Mouse (Mus musculus) forebrain, embryonic 10.5 days (tissue): Measurements from ENCODE around the gene Higd1c. TPM values are rescaled to one million over a fixed set of nuclear protein-coding genes. Genes with fewer than 3 reads are reported as not detected.

Experiments
- DNase-seq: peaks from one replicate; pipeline ENCODE4 v3.0.0-alpha.2; 2017; ENCODE audit warnings: low spot score; ENCODE audit errors: extremely low spot score
- H3K27ac ChIP-seq: fragments of 300-500 bp; sonication (generic); 2 replicates; pipeline ENCODE4 v1.5.1; 2016; ENCODE audit warnings: mild to moderate bottlenecking
- H3K27me3 ChIP-seq: fragments of 300-500 bp; sonication (generic); 2 replicates; pipeline ENCODE4 v1.6.1; 2016; ENCODE audit warnings: mild to moderate bottlenecking; ENCODE audit not compliant: poor library complexity, severe bottlenecking
- H3K36me3 ChIP-seq: fragments of 300-500 bp; sonication (generic); replicated peaks from 2 replicates; pipeline ENCODE4 v1.6.1; 2016; ENCODE audit warnings: mild to moderate bottlenecking, moderate library complexity
- H3K4me1 ChIP-seq: fragments of 300-500 bp; sonication (generic); 2 replicates; pipeline ENCODE4 v1.6.1; 2016
- H3K4me3 ChIP-seq: fragments of 300-500 bp; sonication (generic); 2 replicates; pipeline ENCODE4 v1.5.1; 2016; ENCODE audit warnings: mild to moderate bottlenecking, moderate library complexity
- H3K9me3 ChIP-seq: fragments of 300-500 bp; sonication (generic); 2 replicates; pipeline ENCODE4 v1.6.1; 2016; ENCODE audit warnings: mild to moderate bottlenecking, moderate library complexity
- WGBS: fragments of 180-500 bp; shearing (Covaris S2); methylation state at CpG from one replicate; pipeline ENCODE4 v1.1.7; 2016; 5-methylcytosine and 5-hydroxymethylcytosine counted together
- polyA plus RNA-seq: library from polyadenylated mRNA; unstranded; fragments of >200 nt; fragmentation: Nextera tagmentation; extraction: Ambion mirVana; gene quantifications from 2 replicates; pipeline ENCODE4 v1.2.1, GENCODE M21; 2016

Higd1c gene
- polyA plus RNA-seq, 1 experiment from 2014 or later, result not detected

DNA sequence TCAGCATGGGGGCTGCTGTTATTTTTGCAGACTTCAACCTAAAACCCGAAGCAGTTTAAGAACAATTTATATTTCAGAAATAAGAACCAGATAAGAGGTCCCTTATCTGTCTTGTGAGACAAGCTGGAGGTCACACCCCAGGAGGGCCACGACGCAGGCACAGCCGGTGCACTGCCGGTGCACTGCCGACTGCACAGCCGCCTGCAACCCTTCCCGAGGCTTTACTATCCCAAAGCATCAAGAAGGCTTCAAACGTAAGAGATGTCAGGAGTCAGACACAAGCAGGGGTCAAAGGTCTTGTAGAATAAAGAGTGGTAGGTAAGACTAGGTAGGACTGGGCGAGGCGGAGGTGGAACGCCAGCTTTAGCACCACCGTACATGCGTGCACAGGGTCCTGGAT lies 38.0 kb downstream of the Higd1c start:
- no peak overlapping the region for H3K27ac ChIP-seq
- no peaks in the 10 kb centered on the region for H3K4me1 ChIP-seq
- no peak overlapping the region for H3K4me3 ChIP-seq
- H3K9me3 ChIP-seq, result no peaks in the 10 kb centered on the region
- 94% methylated on average over 14 of the region's 14 CpGs for WGBS
- peaks cover 94% of the 10 kb centered on the region for H3K36me3 ChIP-seq
- DNase-seq, result no peak
- no peaks in the 10 kb centered on the region for H3K27me3 ChIP-seq

DNA sequence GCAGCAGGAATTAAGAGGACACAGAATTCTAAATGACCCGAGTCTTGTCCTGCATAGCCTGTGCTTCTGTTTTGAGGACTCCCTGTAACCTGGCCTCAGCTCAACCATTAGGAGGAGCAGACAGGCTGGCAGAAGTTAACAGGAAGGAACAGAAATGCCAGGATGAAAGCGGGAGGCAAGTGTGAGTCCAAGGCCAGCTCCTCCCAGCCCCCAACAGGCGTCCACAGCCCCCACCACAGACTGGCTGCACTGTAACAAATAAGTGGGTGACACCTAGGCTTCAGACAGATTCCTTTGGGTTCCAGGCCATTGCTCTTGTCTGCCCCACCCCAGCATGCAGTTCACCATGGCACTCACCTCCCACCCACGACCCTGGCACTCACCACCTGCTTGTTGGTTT lies 38.5 kb downstream of the Higd1c start:
- H3K27ac ChIP-seq, result no peak overlapping the region
- H3K36me3 ChIP-seq, result peaks cover 94% of the 10 kb centered on the region
- no peaks in the 10 kb centered on the region for H3K4me1 ChIP-seq
- H3K9me3 ChIP-seq, result no peaks in the 10 kb centered on the region
- no peak overlapping the region for H3K4me3 ChIP-seq
- WGBS, result 91% methylated on average over 4 of the region's 4 CpGs
- no peak for DNase-seq
- no peaks in the 10 kb centered on the region for H3K27me3 ChIP-seq

DNA sequence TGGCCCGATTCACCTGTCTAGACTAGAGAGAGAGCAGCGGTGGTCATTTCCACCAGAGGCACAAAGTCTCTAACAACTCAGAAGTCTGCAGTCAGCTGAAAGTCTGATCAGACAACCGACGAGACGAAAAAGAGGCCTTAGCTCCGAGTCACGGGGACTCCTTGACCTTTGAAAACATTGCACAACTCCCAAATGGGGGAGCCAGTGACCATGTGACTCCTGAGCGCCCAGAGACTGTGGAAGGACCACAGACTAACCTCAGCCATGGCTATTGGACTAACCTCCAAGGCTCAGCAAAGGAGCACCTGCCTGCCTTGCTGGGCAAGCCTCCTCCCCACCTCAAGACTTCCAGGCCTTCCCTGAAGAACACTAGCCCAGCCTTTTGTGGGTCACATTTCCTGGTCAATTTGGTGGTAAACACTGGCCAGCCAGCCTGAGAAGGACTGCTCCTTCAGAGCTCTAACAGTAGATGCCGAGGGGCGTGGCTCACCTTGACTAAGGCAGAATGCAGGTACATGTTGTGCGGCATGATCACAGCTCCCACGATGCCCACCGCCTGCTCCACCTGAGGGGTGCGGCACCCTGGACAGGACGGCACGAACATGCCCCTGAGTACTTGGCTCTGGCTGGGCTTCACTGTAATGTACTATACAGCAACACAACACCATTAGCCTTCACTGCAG lies 39.1 kb downstream of the Higd1c start:
- Histone ChIP-seq H3K4me1 (no peaks in the 10 kb centered on the region), H3K27me3 (no peaks in the 10 kb centered on the region), H3K36me3 (peaks cover 94% of the 10 kb centered on the region), H3K4me3 (no peak overlapping the region), H3K27ac (no peak overlapping the region), H3K9me3 (no peaks in the 10 kb centered on the region)
- no peak for DNase-seq
- WGBS, result 95% methylated on average over 16 of the region's 16 CpGs

DNA sequence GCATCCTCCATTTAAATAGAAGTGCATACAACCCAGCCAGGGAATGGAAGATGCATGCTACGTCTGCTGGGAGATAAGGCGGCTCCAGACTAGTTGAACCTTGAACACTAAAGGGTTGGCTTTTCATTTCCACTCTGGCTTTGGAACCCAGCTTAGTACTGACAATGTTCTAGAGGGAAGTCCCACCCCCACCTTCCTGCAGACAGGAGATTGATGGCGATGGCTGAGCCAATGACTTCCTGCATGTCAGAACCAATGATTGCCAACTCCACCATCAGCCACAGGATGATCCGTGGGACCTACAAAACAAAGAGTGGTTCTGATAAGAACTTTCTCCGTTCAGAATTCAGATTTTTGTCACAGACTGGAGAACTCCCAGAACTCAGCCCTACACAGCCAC lies 41.7 kb downstream of the Higd1c start:
- H3K36me3 ChIP-seq, result peaks cover 94% of the 10 kb centered on the region
- no peak overlapping the region for H3K4me3 ChIP-seq
- no peak for DNase-seq
- 89% methylated on average over 5 of the region's 5 CpGs for WGBS
- H3K9me3 ChIP-seq, result no peaks in the 10 kb centered on the region
- H3K27ac ChIP-seq, result no peak overlapping the region
- H3K4me1 ChIP-seq, result no peaks in the 10 kb centered on the region
- H3K27me3 ChIP-seq, result no peaks in the 10 kb centered on the region

DNA sequence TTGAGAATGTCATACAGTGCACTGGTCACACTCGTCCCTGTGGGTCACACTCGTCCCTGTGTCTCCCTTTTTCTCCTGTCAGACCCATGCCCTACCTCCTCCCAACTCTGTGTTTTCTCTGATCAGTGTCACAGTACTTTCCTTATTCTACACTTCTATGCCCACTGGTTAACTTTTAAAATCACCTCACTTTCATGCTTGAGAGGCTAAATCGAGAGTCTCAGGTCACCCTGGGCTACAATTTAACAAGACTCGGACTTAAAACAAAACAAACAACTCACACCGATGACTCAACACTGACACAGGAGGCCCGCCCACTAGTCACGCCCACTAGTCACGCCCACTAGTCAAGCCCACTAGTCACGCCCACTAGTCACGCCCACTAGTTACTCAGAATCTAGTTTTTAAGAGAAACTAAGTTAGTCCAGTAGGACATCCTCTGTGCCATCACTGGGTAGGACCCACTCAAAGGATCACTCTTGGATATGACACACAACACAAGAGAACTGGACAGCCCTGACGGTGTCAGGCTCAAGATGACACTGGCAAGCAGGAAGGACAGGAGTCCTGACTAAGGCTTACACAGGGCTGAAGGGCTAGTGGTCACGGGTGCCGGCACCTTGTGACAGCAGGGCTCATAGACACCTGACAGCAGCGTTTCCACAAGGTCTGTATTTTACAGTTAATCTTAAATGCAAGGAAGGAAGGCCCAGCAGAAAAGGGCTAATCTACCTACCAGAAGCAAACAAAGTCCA lies 46.8 kb downstream of the Higd1c start:
- Histone ChIP-seq H3K9me3 (no peaks in the 10 kb centered on the region), H3K4me1 (peaks cover 3% of the 10 kb centered on the region; the same call in 1 of the 2 replicates), H3K27ac (no peak overlapping the region), H3K4me3 (no peak overlapping the region), H3K36me3 (peaks cover 54% of the 10 kb centered on the region), H3K27me3 (no peaks in the 10 kb centered on the region)
- 68% methylated on average over 14 of the region's 14 CpGs for WGBS
- DNase-seq, result peak; percentile 25

DNA sequence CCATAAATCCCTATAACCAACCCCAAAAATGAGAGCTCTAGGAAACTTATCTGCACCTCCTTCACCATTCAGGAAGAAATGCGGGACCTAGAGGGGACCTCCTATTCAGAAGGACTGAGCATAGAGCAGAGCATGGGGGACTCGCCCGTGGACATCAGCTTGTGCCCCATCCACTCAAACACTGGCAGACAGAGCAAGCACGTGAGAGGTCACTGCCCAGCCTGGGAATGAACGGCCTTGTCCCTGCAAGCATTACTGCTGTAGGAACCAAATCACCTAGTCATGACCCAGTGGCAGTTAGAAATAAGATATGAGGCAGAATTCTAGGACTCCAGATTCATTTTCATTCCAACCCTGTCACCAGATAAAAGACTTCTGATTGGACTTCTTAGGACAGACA lies 47.4 kb downstream of the Higd1c start:
- Histone ChIP-seq H3K9me3 (no peaks in the 10 kb centered on the region), H3K4me3 (no peak overlapping the region), H3K36me3 (peaks cover 51% of the 10 kb centered on the region), H3K4me1 (peaks cover 3% of the 10 kb centered on the region; the same call in 1 of the 2 replicates), H3K27me3 (no peaks in the 10 kb centered on the region), H3K27ac (no peak overlapping the region)
- no peak for DNase-seq
- 93% methylated on average over 5 of the region's 5 CpGs for WGBS

DNA sequence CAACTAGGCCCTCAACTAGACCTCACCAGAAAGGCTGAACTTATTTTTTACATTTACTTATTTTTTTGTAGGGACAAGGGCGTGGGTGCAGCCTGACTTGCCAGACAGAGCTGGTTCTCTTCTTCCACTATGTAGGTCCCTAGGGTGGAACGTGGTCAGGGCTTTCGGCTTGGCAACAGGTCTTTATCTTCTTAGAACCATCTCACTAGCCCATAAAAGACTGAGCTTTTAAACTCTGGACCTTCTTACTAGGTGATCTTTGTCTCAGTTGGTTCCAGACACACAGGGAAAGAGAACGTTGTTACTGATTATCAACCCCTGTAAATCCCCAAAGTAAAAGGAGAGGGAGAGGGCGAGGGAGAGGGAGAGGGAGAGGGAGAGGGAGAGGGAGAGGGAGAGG lies 49.0 kb downstream of the Higd1c start:
- Histone ChIP-seq H3K4me3 (no peak overlapping the region), H3K27ac (no peak overlapping the region), H3K36me3 (peaks cover 38% of the 10 kb centered on the region), H3K9me3 (no peaks in the 10 kb centered on the region), H3K27me3 (no peaks in the 10 kb centered on the region), H3K4me1 (peaks cover 8% of the 10 kb centered on the region; the same call in 1 of the 2 replicates)
- DNase-seq, result no peak
- 89% methylated on average over 4 of the region's 5 CpGs for WGBS

DNA sequence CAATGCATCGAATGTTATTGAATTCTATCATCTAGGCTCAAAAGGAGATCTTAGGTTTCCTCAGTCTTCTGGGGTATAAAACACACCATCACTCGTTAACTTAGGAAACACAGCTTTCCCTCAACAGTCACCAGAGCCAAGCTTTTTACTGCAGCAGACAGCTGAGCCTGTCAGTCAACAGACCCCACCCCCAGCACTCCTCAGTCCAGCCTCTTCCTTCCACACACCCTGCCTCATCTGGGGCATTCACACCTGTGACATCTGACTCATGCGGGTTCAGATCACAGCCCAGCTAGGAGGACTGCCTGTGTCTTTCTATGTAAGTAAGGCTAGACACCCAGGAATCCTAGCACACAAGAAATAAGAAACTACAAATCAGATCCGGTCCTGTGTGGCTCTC lies 49.7 kb downstream of the Higd1c start:
- no peak for DNase-seq
- H3K4me3 ChIP-seq, result no peak overlapping the region
- no peaks in the 10 kb centered on the region for H3K9me3 ChIP-seq
- H3K27me3 ChIP-seq, result no peaks in the 10 kb centered on the region
- H3K36me3 ChIP-seq, result peaks cover 31% of the 10 kb centered on the region
- 86% methylated on average over 4 of the region's 4 CpGs for WGBS
- peaks cover 8% of the 10 kb centered on the region; the same call in 1 of the 2 replicates for H3K4me1 ChIP-seq
- no peak overlapping the region for H3K27ac ChIP-seq

DNA sequence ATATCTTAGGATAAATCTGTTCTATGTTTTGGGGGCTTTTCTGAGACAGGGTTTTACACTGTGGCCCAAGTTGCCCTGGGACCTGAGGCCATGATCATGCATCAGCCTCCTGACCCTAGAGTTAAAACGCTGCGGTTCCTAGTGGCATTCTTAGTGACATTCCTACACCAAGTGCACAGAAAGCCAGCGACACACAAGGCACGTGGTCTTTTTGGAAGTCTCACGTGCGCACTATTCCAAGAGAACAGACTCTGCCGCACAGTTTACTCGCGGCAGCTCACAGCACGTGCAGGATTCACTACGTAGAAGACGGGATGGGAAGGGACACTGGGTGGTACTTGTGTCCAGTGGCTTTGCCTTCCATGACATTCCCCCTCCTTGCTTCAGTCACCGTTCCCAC lies 50.6 kb downstream of the Higd1c start:
- Histone ChIP-seq H3K4me3 (no peak overlapping the region), H3K4me1 (peaks cover 17% of the 10 kb centered on the region), H3K27me3 (no peaks in the 10 kb centered on the region), H3K9me3 (no peaks in the 10 kb centered on the region), H3K36me3 (peaks cover 22% of the 10 kb centered on the region), H3K27ac (no peak overlapping the region)
- WGBS, result 95% methylated on average over 13 of the region's 13 CpGs
- no peak for DNase-seq

DNA sequence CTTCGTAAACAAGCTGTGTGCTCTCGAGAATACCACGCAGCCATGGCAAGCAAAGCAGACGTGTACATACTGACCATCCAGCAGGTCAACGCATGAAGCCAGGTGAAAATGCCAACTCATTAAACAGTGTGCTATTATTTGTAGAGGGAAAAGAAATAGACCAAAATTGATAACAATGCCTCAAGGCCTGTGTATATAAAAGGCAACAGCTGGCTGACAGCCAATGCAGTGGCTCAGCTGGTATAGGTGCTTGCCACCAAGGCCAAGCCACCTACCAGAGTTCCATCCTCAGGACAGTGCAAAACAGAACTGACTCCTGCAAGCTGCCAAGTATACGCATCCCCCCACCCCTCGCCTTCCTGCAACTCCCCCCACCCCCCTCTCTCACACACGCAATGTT lies 51.3 kb downstream of the Higd1c start:
- Histone ChIP-seq H3K9me3 (no peaks in the 10 kb centered on the region), H3K36me3 (peaks cover 15% of the 10 kb centered on the region), H3K4me1 (peaks cover 25% of the 10 kb centered on the region), H3K4me3 (no peak overlapping the region), H3K27me3 (no peaks in the 10 kb centered on the region), H3K27ac (no peak overlapping the region)
- WGBS, result 94% methylated on average over 8 of the region's 8 CpGs
- DNase-seq, result no peak

DNA sequence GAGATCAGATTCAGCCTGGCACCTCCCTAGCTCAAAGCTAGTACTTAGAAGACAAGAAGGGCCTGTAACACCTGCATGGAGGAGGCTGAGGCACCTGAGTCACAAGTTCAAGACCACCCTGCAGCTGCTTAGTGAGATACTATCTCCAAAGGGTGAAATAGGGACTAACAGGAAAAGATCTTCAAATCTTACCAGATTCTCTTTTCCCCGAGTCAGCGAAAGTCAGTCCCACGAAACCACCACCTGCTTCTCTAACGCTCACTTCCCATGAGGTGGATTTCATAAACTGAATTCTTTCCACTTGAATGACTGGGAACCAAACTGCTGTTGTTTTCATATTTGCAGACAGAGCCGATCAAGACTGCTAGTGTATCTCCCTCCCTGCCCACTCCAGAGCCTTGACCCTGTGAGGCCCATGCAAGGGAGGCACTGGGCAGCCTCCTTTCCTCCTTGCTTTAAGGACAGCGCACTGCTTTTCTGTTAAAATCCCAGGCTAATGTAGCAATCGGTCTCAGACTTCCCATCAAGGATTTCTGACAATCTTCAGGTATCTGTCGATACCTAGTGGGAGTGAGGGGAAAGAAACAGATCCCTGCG lies 53.6 kb downstream of the Higd1c start:
- Histone ChIP-seq H3K27ac (no peak overlapping the region), H3K9me3 (no peaks in the 10 kb centered on the region), H3K4me3 (no peak overlapping the region), H3K36me3 (no peaks in the 10 kb centered on the region), H3K27me3 (no peaks in the 10 kb centered on the region), H3K4me1 (peaks cover 43% of the 10 kb centered on the region)
- DNase-seq, result no peak
- 93% methylated on average over 9 of the region's 9 CpGs for WGBS

DNA sequence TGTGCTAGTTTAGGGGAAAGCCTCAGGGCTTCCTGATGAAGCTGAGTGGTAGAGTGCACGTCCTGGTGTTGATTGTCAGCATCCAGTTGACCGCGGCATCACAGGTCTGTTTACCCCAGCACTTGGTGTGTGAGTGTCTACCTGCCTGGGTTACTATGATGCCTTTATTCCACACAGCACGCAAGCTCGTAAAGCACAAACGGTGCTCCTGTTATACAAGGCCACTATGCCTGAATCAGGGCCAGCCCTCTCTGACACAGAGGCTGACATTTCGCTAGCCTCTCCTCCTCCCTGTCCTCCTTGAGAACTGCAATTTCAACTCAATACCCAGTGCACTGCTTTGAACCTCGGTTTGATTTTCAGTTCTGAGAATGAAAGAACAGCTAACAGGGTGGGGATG lies 55.0 kb downstream of the Higd1c start:
- Histone ChIP-seq H3K4me3 (no peak overlapping the region), H3K27me3 (peaks cover 12% of the 10 kb centered on the region), H3K9me3 (no peaks in the 10 kb centered on the region), H3K36me3 (no peaks in the 10 kb centered on the region), H3K4me1 (peaks cover 51% of the 10 kb centered on the region), H3K27ac (peak overlapping the region; percentile 49)
- WGBS, result 82% methylated on average over 8 of the region's 8 CpGs
- DNase-seq, result no peak
